Comparison of ENCODE assay signal across 10 mouse cellular contexts in genomic region chr4:62890588-62891580, GRCm38 (mm10).
A peak's percentile ranks its signal among the peaks of the same experiment; 100 is the strongest.
DNase-seq lines count a peak whose midpoint lies in the region; ATAC-seq and TF ChIP-seq lines count a peak whose summit lies in the region.
"Had no signal": no experiment of that assay in that cellular context is flagged by ENCODE, and none has a peak within 500 bp of the region (broad histone marks: within the 10 kb centered on the region; RNA-seq: fewer than 3 reads in every experiment).

No protein-coding gene starts in this region.

- no peak overlapping the region for H3K4me3 ChIP-seq in intestine, embryonic 15.5 days (replicated peaks)
- no peak overlapping the region for H3K4me3 ChIP-seq in intestine, postnatal 0 days (ENCODE audit: low read depth, low read length)
- H3K4me3 ChIP-seq in hindbrain, embryonic 14.5 days (replicated peaks; ENCODE audit: low read length) = no peak overlapping the region
- H3K4me3 ChIP-seq: liver, embryonic 13.5 days had no signal

- peak overlapping the region; percentile 9 for H3K4me2 ChIP-seq in intestine, embryonic 15.5 days (replicated peaks)
- H3K4me2 ChIP-seq in intestine, postnatal 0 days (replicated peaks; ENCODE audit: low read depth) = no peak overlapping the region; the same call in 1 of the 2 replicates
- H3K4me2 ChIP-seq in hindbrain, embryonic 14.5 days (replicated peaks) = no peak overlapping the region; the same call in 1 of the 2 replicates
- H3K4me2 ChIP-seq: liver, embryonic 13.5 days had no signal

- no peak for ATAC-seq in intestine, embryonic 15.5 days
- ATAC-seq in intestine, postnatal 0 days = no peak
- 0 out of 2 replicates have a peak, but pooled peaks have one; percentile 40 for ATAC-seq in hindbrain, embryonic 14.5 days (ENCODE audit: low FRiP score)
- peak; percentile 88 for ATAC-seq in megakaryocyte, adult 5-6 weeks (ENCODE audit: poor library complexity, severe bottlenecking)
- ATAC-seq: Patski had no signal

- no peak for TF ChIP-seq CTCF in intestine, postnatal 0 days (IDR thresholded peaks at IDR 0.05; ENCODE audit: low read depth)

- peaks cover 6% of the 10 kb centered on the region; the same call in 1 of the 2 replicates for H3K4me1 ChIP-seq in intestine, embryonic 15.5 days (replicated peaks)
- no peaks in the 10 kb centered on the region; the same call in 1 of the 2 replicates for H3K4me1 ChIP-seq in intestine, postnatal 0 days (replicated peaks; ENCODE audit: control insufficient read depth, insufficient read depth, low read length)
- no peaks in the 10 kb centered on the region for H3K4me1 ChIP-seq in hindbrain, embryonic 14.5 days (replicated peaks; ENCODE audit: control insufficient read depth, insufficient read depth, low read length)
- H3K4me1 ChIP-seq: liver, embryonic 13.5 days had no signal

- H3K9ac ChIP-seq in intestine, embryonic 15.5 days = no peak overlapping the region
- H3K9ac ChIP-seq in intestine, postnatal 0 days (ENCODE audit: low read depth, low read length) = no peak overlapping the region
- no peak overlapping the region for H3K9ac ChIP-seq in hindbrain, embryonic 14.5 days
- H3K9ac ChIP-seq: liver, embryonic 13.5 days had no signal

- H3K9me3 ChIP-seq in intestine, embryonic 15.5 days = no peaks in the 10 kb centered on the region
- H3K9me3 ChIP-seq in intestine, postnatal 0 days (ENCODE audit: control insufficient read depth) = no peaks in the 10 kb centered on the region
- H3K9me3 ChIP-seq in hindbrain, embryonic 14.5 days (ENCODE audit: control insufficient read depth, low read length) = no peaks in the 10 kb centered on the region
- H3K9me3 ChIP-seq: liver, embryonic 13.5 days had no signal

- peak; percentile 49 for DNase-seq in adrenal gland, postnatal 10 days
- no peak for DNase-seq in hindbrain, embryonic 14.5 days (ENCODE audit: low spot score)
- DNase-seq in yolk sac, embryonic 10.5 days (ENCODE audit: low spot score) = no peak
- no peak for DNase-seq in layer of hippocampus, adult 18-20 months (ENCODE audit: low spot score in 2 of 2)
- DNase-seq in left cerebral cortex, adult 9 months (ENCODE audit: low spot score in 2 of 2) = no peak
- DNase-seq: liver, embryonic 13.5 days had no signal

- H3K36me3 ChIP-seq in intestine, embryonic 15.5 days = no peaks in the 10 kb centered on the region
- no peaks in the 10 kb centered on the region for H3K36me3 ChIP-seq in intestine, postnatal 0 days (ENCODE audit: control insufficient read depth, insufficient read depth)
- no peaks in the 10 kb centered on the region for H3K36me3 ChIP-seq in hindbrain, embryonic 14.5 days (replicated peaks; ENCODE audit: control insufficient read depth, insufficient read depth)
- H3K36me3 ChIP-seq: liver, embryonic 13.5 days had no signal

- 35% methylated on average over 21 of the region's 21 CpGs for WGBS in intestine, embryonic 15.5 days
- WGBS in intestine, postnatal 0 days = 45% methylated on average over 21 of the region's 21 CpGs
- WGBS in hindbrain, embryonic 14.5 days = 39% methylated on average over 21 of the region's 21 CpGs

- H3K27ac ChIP-seq in intestine, embryonic 15.5 days = no peak overlapping the region
- no peak overlapping the region for H3K27ac ChIP-seq in intestine, postnatal 0 days (ENCODE audit: low read depth, low read length)
- H3K27ac ChIP-seq in hindbrain, embryonic 14.5 days = no peak overlapping the region
- H3K27ac ChIP-seq: liver, embryonic 13.5 days had no signal

- no peaks in the 10 kb centered on the region for H3K27me3 ChIP-seq in intestine, embryonic 15.5 days (replicated peaks)
- no peaks in the 10 kb centered on the region for H3K27me3 ChIP-seq in intestine, postnatal 0 days (replicated peaks; ENCODE audit: control insufficient read depth, insufficient read depth, low read length)
- H3K27me3 ChIP-seq in hindbrain, embryonic 14.5 days (ENCODE audit: control insufficient read depth, insufficient read depth, low read length) = no peaks in the 10 kb centered on the region; the same call in 1 of the 2 replicates
- H3K27me3 ChIP-seq: liver, embryonic 13.5 days; Patski had no signal

Comparison
In these comparisons a context has a peak if more than half of its experiments do, and no peak if none do; other contexts are left out.
1. ATAC-seq: peak in hindbrain, embryonic 14.5 days (single experiment) and megakaryocyte, adult 5-6 weeks (single experiment); none in intestine, embryonic 15.5 days (single experiment) and intestine, postnatal 0 days (single experiment).